Mouse (Mus musculus) heart, postnatal 0 days (tissue): ENCODE results near the gene Vps16. TPM values are rescaled to one million over a fixed set of nuclear protein-coding genes. Genes with fewer than 3 reads are reported as not detected.

Experiments used
- ATAC-seq: fragments of 200-750 bp; cut with Nextera tagmentation; 2 replicates; pipeline ENCODE4 v1.8.0; 2017; ENCODE audit warnings: low read depth, moderate number of reproducible peaks, moderate library complexity; ENCODE audit not compliant: insufficient read depth
- DNase-seq: peaks from one replicate; pipeline ENCODE4 v3.0.0-alpha.2; 2016; ENCODE audit warnings: low spot score
- H3K27ac ChIP-seq: fragments of 300-500 bp; sonication (generic); 2 replicates; pipeline ENCODE4 v1.5.1; 2014; ENCODE audit warnings: low read depth, mild to moderate bottlenecking
- H3K27me3 ChIP-seq: fragments of 300-500 bp; sonication (generic); 2 replicates; pipeline ENCODE4 v1.6.1; 2014; ENCODE audit warnings: low read length, mixed read lengths; ENCODE audit not compliant: control insufficient read depth, insufficient read depth
- H3K36me3 ChIP-seq: fragments of 300-500 bp; sonication (generic); replicated peaks from 2 replicates; pipeline ENCODE4 v1.6.1; 2014; ENCODE audit warnings: low read length, mixed read lengths; ENCODE audit not compliant: control insufficient read depth, insufficient read depth
- H3K4me1 ChIP-seq: fragments of 300-500 bp; sonication (generic); 2 replicates; pipeline ENCODE4 v1.6.1; 2014; ENCODE audit warnings: antibody characterized with exemption; ENCODE audit not compliant: control insufficient read depth, insufficient read depth
- H3K4me2 ChIP-seq: fragments of 300-500 bp; sonication (generic); 2 replicates; pipeline ENCODE4 v1.6.1; 2014; ENCODE audit warnings: low read depth, mild to moderate bottlenecking, low read length, moderate library complexity
- H3K4me3 ChIP-seq: fragments of 300-500 bp; sonication (generic); 2 replicates; pipeline ENCODE4 v1.5.1; 2014; ENCODE audit warnings: low read depth, low read length
- H3K9ac ChIP-seq: fragments of 300-500 bp; sonication (generic); replicated peaks from 2 replicates; pipeline ENCODE4 v1.6.1; 2014; ENCODE audit warnings: low read depth, low read length, mixed read lengths
- H3K9me3 ChIP-seq: fragments of 300-500 bp; sonication (generic); replicated peaks from 2 replicates; pipeline ENCODE4 v1.6.1; 2016; ENCODE audit warnings: low read length; ENCODE audit not compliant: control insufficient read depth
- CTCF ChIP-seq: IDR thresholded peaks from 2 replicates; pipeline ENCODE4 v1.5.1; 2016; ENCODE audit warnings: antibody characterized with exemption, control low read depth, low read depth
- EP300 ChIP-seq: IDR thresholded peaks from 2 replicates; pipeline ENCODE4 v1.6.1; 2016; ENCODE audit warnings: antibody characterized with exemption, low read depth
- WGBS: fragments of 180-500 bp; shearing (Covaris S2); extraction: QIAGEN DNeasy Blood & Tissue Kit; methylation state at CpG from one replicate; pipeline ENCODE4 v1.1.7; 2014; 5-methylcytosine and 5-hydroxymethylcytosine counted together
- polyA plus RNA-seq: library from polyadenylated mRNA; unstranded; fragments of >200 nt; fragmentation: Nextera tagmentation; extraction: Ambion mirVana; gene quantifications from 2 replicates; pipeline ENCODE4 v1.2.1, GENCODE M21; 2015
- total RNA-seq: library from RNA; depleted of rRNA; stranded (reverse); fragments of >200 nt; gene quantifications from 2 replicates; pipeline ENCODE4 v1.2.3, GENCODE M21; 2014; ENCODE audit warnings: low replicate concordance

Gene Vps16
- total and polyA plus RNA-seq, 2 experiments from 2014 or later, result 30.2 to 37.9 TPM

- WGBS, result 12% methylated on average over 49 of the region's 49 CpGs
- peak overlapping the region; percentile 87 for H3K27ac ChIP-seq
- H3K9ac ChIP-seq, result peak overlapping the region; percentile 86
Measured at GRCm38 (mm10) chr2:130423397-130424125, 578 bp upstream of the Vps16 start.

DNA sequence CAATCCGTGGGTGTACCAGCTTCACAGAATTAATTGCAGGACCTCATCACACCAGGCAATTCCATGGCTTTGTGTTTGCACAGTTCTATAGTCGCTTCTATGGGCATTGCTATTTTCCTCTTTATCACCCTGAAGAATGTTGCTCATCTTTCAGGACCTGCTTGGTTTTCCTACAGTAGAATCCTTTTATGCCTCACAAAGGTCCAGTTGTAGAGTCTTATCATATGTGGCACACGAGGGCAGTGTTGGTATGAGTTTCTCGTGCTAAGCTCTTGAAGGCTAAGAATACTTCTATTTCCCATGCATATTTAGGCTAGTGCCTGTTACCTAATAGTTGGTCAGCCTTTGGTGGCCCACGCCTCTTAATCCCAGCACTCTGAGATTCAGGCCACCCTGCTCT lies 973 bp downstream of the Vps16 start:
- no peaks in the 10 kb centered on the region for H3K27me3 ChIP-seq
- WGBS, result 19% methylated on average over 5 of the region's 5 CpGs
- H3K4me2 ChIP-seq, result peak overlapping the region; percentile 79
- H3K9me3 ChIP-seq, result no peaks in the 10 kb centered on the region
- peak overlapping the region; percentile 78 for H3K4me3 ChIP-seq
- DNase-seq, result peak; percentile 54
- TF ChIP-seq EP300 (no peak), CTCF (peak; percentile 45)
- peaks cover 11% of the 10 kb centered on the region; the same call in 1 of the 2 replicates for H3K4me1 ChIP-seq
- no peak for ATAC-seq
- H3K27ac ChIP-seq, result peak overlapping the region; percentile 87
- H3K36me3 ChIP-seq, result no peaks in the 10 kb centered on the region
- H3K9ac ChIP-seq, result peak overlapping the region; percentile 86

More at GRCm38 (mm10) chr2:130423397-130424125, 578 bp upstream of the Vps16 start:
- DNase-seq (peak; percentile 47), ATAC-seq (peak; percentile 66)
- Histone ChIP-seq H3K9me3 (no peaks in the 10 kb centered on the region), H3K4me2 (peak overlapping the region; percentile 79), H3K4me1 (peaks cover 11% of the 10 kb centered on the region; the same call in 1 of the 2 replicates), H3K27me3 (no peaks in the 10 kb centered on the region), H3K4me3 (peak overlapping the region; percentile 78), H3K36me3 (no peaks in the 10 kb centered on the region)
- TF ChIP-seq EP300 (no peak), CTCF (no peak)

GRCm38 (mm10) chr2:130429851-130430250 lies 5.7 kb downstream of the Vps16 start:
- ATAC-seq (no peak), DNase-seq (no peak)
- no peak overlapping the region for H3K4me3 ChIP-seq
- no peak overlapping the region for H3K27ac ChIP-seq
- H3K36me3 ChIP-seq, result no peaks in the 10 kb centered on the region
- H3K9me3 ChIP-seq, result no peaks in the 10 kb centered on the region
- no peaks in the 10 kb centered on the region for H3K27me3 ChIP-seq
- no peak overlapping the region for H3K9ac ChIP-seq
- WGBS, result 46% methylated on average over 2 of the region's 2 CpGs
- H3K4me2 ChIP-seq, result no peak overlapping the region
- TF ChIP-seq EP300 (no peak), CTCF (no peak)
- peaks cover 3% of the 10 kb centered on the region; the same call in 1 of the 2 replicates for H3K4me1 ChIP-seq

DNA sequence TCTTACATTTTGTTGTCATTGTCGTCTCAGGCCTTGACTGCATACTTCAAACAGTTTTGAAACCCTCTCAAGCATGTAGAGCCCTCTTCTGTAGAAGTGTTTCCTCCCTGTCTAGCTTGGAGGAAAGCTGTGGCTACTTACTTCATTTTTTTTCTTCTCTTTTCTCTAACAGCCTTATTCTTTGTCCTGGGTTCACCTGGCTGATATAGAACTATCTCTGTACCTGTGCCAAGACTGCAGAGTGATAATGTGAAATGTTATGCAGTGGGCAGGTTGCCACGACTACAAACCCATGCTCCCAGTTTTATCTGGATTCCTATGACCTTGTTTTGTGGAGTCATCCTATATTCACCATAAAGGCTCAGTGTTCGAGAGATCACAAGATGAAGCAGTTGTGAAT lies 6.3 kb downstream of the Vps16 start:
- Histone ChIP-seq H3K36me3 (no peaks in the 10 kb centered on the region), H3K4me1 (no peaks in the 10 kb centered on the region), H3K27ac (no peak overlapping the region), H3K9me3 (no peaks in the 10 kb centered on the region), H3K4me3 (no peak overlapping the region), H3K4me2 (no peak overlapping the region), H3K27me3 (no peaks in the 10 kb centered on the region), H3K9ac (no peak overlapping the region)
- no peak for ATAC-seq
- TF ChIP-seq EP300 (no peak), CTCF (no peak)
- WGBS, result 54% methylated on average over 3 of the region's 3 CpGs
- no peak for DNase-seq

DNA sequence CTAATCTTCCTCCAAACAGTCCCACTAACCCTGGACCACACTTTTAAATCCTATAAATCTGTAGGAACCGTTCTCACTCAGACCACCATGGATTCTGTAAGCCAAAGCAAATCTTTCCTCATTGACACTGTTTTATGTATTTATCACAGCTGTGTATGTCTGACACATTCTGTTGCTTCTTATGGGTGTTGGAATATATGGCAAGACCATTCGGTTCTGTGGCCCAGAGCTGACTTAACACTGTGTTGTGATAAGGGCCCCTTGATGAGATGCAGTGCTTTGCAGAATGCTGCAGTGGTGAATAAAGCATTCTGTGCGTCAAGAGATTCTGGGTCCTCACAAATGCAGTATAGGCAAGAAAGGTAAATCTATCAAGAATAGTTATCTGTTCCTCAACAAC lies 8.0 kb downstream of the Vps16 start:
- TF ChIP-seq CTCF, result no peak
- TF ChIP-seq EP300, result no peak
- no peaks in the 10 kb centered on the region for H3K27me3 ChIP-seq
- no peaks in the 10 kb centered on the region for H3K36me3 ChIP-seq
- no peak overlapping the region for H3K4me3 ChIP-seq
- no peak overlapping the region for H3K4me2 ChIP-seq
- H3K27ac ChIP-seq, result no peak overlapping the region
- H3K9me3 ChIP-seq, result no peaks in the 10 kb centered on the region
- no peak overlapping the region for H3K9ac ChIP-seq
- DNase-seq (no peak), ATAC-seq (no peak)
- 70% methylated on average over 3 of the region's 3 CpGs for WGBS
- H3K4me1 ChIP-seq, result no peaks in the 10 kb centered on the region
